In genomic region chr1:119152776-119153175, GRCm38 (mm10) we compare ENCODE assay signal across 19 mouse cellular contexts.
DNase-seq lines count a peak whose midpoint lies in the region; ATAC-seq lines count a peak whose summit lies in the region.
"Had no signal": no experiment of that assay in that cellular context is flagged by ENCODE, and none has a peak within 500 bp of the region (broad histone marks: within the 10 kb centered on the region; RNA-seq: fewer than 3 reads in every experiment).

No protein-coding gene starts in this region.

- H3K27ac ChIP-seq in embryonic facial prominence, embryonic 14.5 days (replicated peaks; ENCODE audit: low read depth, low read length), result no peak overlapping the region
- H3K27ac ChIP-seq in embryonic facial prominence, embryonic 10.5 days (replicated peaks), result no peak overlapping the region
- H3K27ac ChIP-seq in limb, embryonic 11.5 days (replicated peaks; ENCODE audit: low read depth, low read length), result peak overlapping the region; percentile 47; the same call in 1 of the 2 replicates
- H3K27ac ChIP-seq in midbrain, embryonic 13.5 days, result no peak overlapping the region
- H3K27ac ChIP-seq: heart, embryonic 13.5 days; liver, embryonic 13.5 days; neural tube, embryonic 13.5 days; stomach, postnatal 0 days had no signal

- no peaks in the 10 kb centered on the region for H3K9me3 ChIP-seq in embryonic facial prominence, embryonic 14.5 days (ENCODE audit: control insufficient read depth, low read length)
- H3K9me3 ChIP-seq in embryonic facial prominence, embryonic 10.5 days, result no peaks in the 10 kb centered on the region
- H3K9me3 ChIP-seq in limb, embryonic 11.5 days (ENCODE audit: control insufficient read depth, low read length), result 0 out of 2 replicates have a peak, but pooled peaks cover 2% of the 10 kb centered on the region
- H3K9me3 ChIP-seq in midbrain, embryonic 13.5 days, result no peaks in the 10 kb centered on the region
- H3K9me3 ChIP-seq: neural tube, embryonic 13.5 days had no signal

- no peak overlapping the region for H3K4me2 ChIP-seq in embryonic facial prominence, embryonic 14.5 days (ENCODE audit: low read depth, low read length)
- no peak overlapping the region for H3K4me2 ChIP-seq in limb, embryonic 11.5 days (ENCODE audit: low read depth, severe bottlenecking)
- no peak overlapping the region for H3K4me2 ChIP-seq in midbrain, embryonic 13.5 days (replicated peaks)
- H3K4me2 ChIP-seq: heart, embryonic 13.5 days; liver, embryonic 13.5 days; neural tube, embryonic 13.5 days had no signal

- 69% methylated on average over 6 of the region's 6 CpGs for WGBS in embryonic facial prominence, embryonic 14.5 days
- WGBS in embryonic facial prominence, embryonic 10.5 days, result 86% methylated on average over 6 of the region's 6 CpGs
- WGBS in limb, embryonic 11.5 days, result 71% methylated on average over 6 of the region's 6 CpGs
- 93% methylated on average over 6 of the region's 6 CpGs for WGBS in midbrain, embryonic 13.5 days

- peak; percentile 19 for DNase-seq in embryonic facial prominence, embryonic 14.5 days (ENCODE audit: low spot score)
- DNase-seq in embryonic facial prominence, embryonic 10.5 days (ENCODE audit: low spot score), result no peak
- DNase-seq in urinary bladder, postnatal 14 days (ENCODE audit: low spot score), result peak; percentile 20
- DNase-seq in urinary bladder, postnatal 36 days (ENCODE audit: low spot score in 2 of 2), result no peak
- no peak for DNase-seq in limb, embryonic 11.5 days (ENCODE audit: low spot score)
- DNase-seq in frontal cortex, adult 2 months (ENCODE audit: extremely low spot score in 1 of 2, low spot score in 1 of 2), result no peak
- DNase-seq in T-cell, adult 2 months (ENCODE audit: low spot score), result no peak
- DNase-seq: B cell, adult 2 months; cerebellum, adult 18-20 months; heart, postnatal 4 days; kidney, adult 9 months; layer of hippocampus, adult 9-11 months; liver, embryonic 13.5 days; thymus, postnatal 36 days had no signal

- H3K9ac ChIP-seq in embryonic facial prominence, embryonic 14.5 days (ENCODE audit: low read depth, low read length), result no peak overlapping the region
- no peak overlapping the region for H3K9ac ChIP-seq in limb, embryonic 11.5 days (ENCODE audit: low read length)
- H3K9ac ChIP-seq in midbrain, embryonic 13.5 days (replicated peaks), result no peak overlapping the region
- H3K9ac ChIP-seq: heart, embryonic 13.5 days; liver, embryonic 13.5 days; neural tube, embryonic 13.5 days had no signal

- H3K27me3 ChIP-seq in embryonic facial prominence, embryonic 14.5 days (replicated peaks; ENCODE audit: control insufficient read depth, insufficient read depth, low read length), result no peaks in the 10 kb centered on the region
- H3K27me3 ChIP-seq in embryonic facial prominence, embryonic 10.5 days (replicated peaks; ENCODE audit: low read depth, poor library complexity, severe bottlenecking), result no peaks in the 10 kb centered on the region
- no peaks in the 10 kb centered on the region for H3K27me3 ChIP-seq in limb, embryonic 11.5 days (ENCODE audit: control insufficient read depth, insufficient read depth, low read length)
- H3K27me3 ChIP-seq in midbrain, embryonic 13.5 days, result no peaks in the 10 kb centered on the region
- H3K27me3 ChIP-seq: heart, embryonic 13.5 days; liver, embryonic 13.5 days; neural tube, embryonic 13.5 days had no signal

- ATAC-seq in embryonic facial prominence, embryonic 14.5 days (ENCODE audit: low read depth), result no peak
- ATAC-seq in limb, embryonic 11.5 days (ENCODE audit: insufficient number of reproducible peaks, low FRiP score, low TSS enrichment, low read depth), result no peak
- no peak for ATAC-seq in midbrain, embryonic 13.5 days
- ATAC-seq: forebrain, embryonic 14.5 days had no signal

- no peak overlapping the region for H3K4me3 ChIP-seq in embryonic facial prominence, embryonic 14.5 days (ENCODE audit: low read depth, low read length)
- no peak overlapping the region for H3K4me3 ChIP-seq in embryonic facial prominence, embryonic 10.5 days
- no peak overlapping the region for H3K4me3 ChIP-seq in limb, embryonic 11.5 days (ENCODE audit: low read depth, low read length)
- H3K4me3 ChIP-seq in midbrain, embryonic 13.5 days (replicated peaks), result no peak overlapping the region
- H3K4me3 ChIP-seq: heart, embryonic 13.5 days; liver, embryonic 13.5 days; neural tube, embryonic 13.5 days had no signal

- H3K36me3 ChIP-seq in embryonic facial prominence, embryonic 14.5 days (ENCODE audit: control insufficient read depth, insufficient read depth, low read length), result no peaks in the 10 kb centered on the region
- no peaks in the 10 kb centered on the region for H3K36me3 ChIP-seq in embryonic facial prominence, embryonic 10.5 days (replicated peaks)
- H3K36me3 ChIP-seq in limb, embryonic 11.5 days (ENCODE audit: control insufficient read depth, insufficient read depth, low read length), result no peaks in the 10 kb centered on the region
- H3K36me3 ChIP-seq in midbrain, embryonic 13.5 days, result no peaks in the 10 kb centered on the region
- H3K36me3 ChIP-seq: heart, embryonic 13.5 days; liver, embryonic 13.5 days; neural tube, embryonic 13.5 days had no signal

- no peaks in the 10 kb centered on the region for H3K4me1 ChIP-seq in embryonic facial prominence, embryonic 14.5 days (ENCODE audit: control insufficient read depth, insufficient read depth, low read length)
- H3K4me1 ChIP-seq in embryonic facial prominence, embryonic 10.5 days, result no peaks in the 10 kb centered on the region
- H3K4me1 ChIP-seq in limb, embryonic 11.5 days (ENCODE audit: control insufficient read depth, insufficient read depth, low read length), result no peaks in the 10 kb centered on the region
- no peaks in the 10 kb centered on the region for H3K4me1 ChIP-seq in midbrain, embryonic 13.5 days (replicated peaks)
- H3K4me1 ChIP-seq: heart, embryonic 13.5 days; liver, embryonic 13.5 days; neural tube, embryonic 13.5 days had no signal

Comparison
In these comparisons a context has a peak if more than half of its experiments do, and no peak if none do; other contexts are left out.
1. DNase-seq: peak in embryonic facial prominence, embryonic 14.5 days (single experiment) and urinary bladder, postnatal 14 days (single experiment); none in embryonic facial prominence, embryonic 10.5 days (single experiment), urinary bladder, postnatal 36 days (0 of 2), limb, embryonic 11.5 days (single experiment), frontal cortex, adult 2 months (0 of 2) and T-cell, adult 2 months (single experiment).